Mouse (Mus musculus): Measurements from ENCODE around the gene Gbe1. TPM values are rescaled to one million over a fixed set of nuclear protein-coding genes. Genes with fewer than 3 reads are reported as not detected.

Gene Gbe1
- total RNA-seq, 2 experiments from 2014 or later = 39.0 to 40.8 TPM

DNA sequence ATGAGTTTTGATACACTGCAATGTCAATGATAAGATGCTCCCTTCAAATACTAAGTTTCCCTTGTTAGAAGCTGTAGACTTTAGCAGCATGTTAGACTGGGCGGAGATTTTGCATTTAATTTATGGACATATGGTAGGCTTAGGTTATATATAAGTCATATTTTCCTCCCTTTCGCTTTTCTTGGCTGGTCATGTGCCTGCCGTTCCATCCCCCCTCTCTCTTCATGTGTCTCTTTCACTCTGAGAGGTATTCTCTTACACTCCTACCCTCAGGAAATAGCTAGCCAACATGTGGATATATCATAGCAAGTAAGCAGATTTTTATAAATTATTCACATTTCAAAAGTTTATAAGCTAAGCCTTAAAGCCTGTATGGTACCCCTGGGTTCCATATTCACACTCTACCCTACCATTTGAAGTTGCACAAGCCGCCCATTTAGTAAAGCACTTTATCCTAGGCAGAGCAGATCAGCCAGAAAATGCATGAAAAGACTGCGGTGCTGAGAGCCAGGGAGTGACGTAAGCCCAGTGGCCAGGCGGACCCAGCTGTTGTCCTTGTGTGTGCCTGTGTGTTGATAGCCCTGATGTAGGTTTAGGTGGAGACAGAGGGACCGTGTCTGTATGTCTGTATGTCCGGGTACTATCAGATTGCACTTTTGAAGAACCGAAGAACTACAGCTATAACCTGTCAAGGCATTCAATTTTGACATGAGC lies 248.0 kb downstream of the Gbe1 start:
- intact Hi-C loops (cut with DNase I) = loop anchor here (10.0 kb wide), 1 partner anchor 247 kb away; the partner anchor contains the start of gene Gbe1
- DNase-seq = peak; percentile 70 to 76

DNA sequence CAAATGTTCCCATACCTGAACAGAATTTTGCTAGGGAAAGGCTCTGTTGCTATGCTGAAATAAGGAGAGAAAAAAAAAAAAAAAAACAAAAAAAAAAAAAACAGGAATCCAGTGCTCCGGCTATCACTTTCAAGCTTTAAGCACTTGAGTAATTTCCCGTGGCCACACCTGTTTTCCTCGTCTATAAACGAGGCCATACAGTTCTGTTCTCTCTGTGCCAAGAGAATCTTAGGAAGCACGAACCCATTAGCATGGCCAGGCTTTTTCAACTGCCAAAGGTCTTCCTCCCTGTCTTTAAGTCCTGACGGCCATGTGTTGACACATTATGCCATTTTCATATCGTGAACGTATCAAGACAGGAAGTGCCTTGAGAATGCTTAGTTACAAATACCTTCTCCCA lies 248.8 kb downstream of the Gbe1 start:
- no peak for DNase-seq
- intact Hi-C loops (cut with DNase I) = loop anchor here (10.0 kb wide), 1 partner anchor 248 kb away; the partner anchor contains the start of gene Gbe1

DNA sequence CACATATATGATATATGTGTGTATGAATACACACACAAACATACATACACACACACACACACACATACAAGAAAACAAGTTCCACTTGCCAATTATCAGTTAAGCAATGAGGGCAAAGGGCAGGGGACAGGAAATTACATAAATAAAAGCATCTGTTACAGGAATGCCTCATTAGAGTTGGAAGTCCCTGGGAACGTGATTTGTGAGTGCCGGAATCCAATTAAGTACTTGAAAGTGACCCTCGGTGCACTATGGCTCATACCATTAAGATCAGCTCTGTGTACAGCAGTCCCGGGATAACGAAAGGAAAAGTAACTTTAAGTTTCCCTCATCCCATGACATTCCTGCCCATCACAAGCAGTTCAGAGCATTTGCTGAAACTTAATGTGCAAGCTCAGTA lies 249.7 kb downstream of the Gbe1 start:
- intact Hi-C loops (cut with DNase I) = loop anchor here (10.0 kb wide), 1 partner anchor 249 kb away; the partner anchor contains the start of gene Gbe1
- DNase-seq = no peak

DNA sequence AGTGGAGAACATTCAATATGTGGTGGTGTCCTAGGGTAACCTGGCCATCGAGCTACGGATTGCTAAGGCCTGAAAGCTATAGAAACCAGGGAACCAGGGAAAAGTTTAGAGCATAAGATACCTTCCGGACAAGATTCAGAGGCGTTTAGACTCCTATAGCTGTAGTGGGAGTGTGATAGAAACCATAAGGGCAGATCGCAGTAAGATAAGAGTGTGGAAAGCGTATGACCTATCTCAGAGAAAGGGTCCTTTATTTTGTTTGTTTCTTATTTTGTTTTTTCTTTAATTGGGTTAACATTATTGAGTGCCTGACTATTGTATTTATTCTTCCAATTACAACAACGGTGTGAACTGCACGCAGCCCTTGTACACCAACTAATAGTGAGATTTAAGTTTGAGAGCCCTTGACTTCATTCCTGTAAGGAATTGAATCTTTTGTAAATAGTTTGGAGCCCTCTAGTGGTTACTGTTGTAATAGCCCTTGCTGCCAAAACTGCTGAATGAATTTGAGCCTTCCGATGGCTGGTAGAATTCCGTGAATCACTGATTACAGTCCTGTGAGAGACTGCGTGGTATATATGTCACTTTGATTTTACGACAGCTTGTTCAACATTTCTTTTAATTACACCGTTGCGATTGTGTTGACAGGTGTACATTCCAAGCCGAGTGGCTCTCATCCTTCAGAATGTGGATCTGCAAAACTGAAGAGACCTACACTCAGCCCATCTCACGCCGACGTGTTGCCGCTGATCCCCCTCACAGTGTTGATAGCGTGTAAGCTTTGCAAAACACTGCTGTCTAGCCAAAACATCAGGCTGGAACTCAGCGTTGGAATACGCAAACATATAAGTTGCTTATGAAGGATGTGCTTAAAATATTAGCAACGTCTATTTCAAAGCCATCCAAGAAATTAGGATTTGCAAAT lies 254.9 kb downstream of the Gbe1 start:
- DNase-seq = peak; percentile 10 to 50
- intact Hi-C loops (cut with DNase I) = loop anchor here (10.0 kb wide), 1 partner anchor 254 kb away; the partner anchor contains the start of gene Gbe1

DNA sequence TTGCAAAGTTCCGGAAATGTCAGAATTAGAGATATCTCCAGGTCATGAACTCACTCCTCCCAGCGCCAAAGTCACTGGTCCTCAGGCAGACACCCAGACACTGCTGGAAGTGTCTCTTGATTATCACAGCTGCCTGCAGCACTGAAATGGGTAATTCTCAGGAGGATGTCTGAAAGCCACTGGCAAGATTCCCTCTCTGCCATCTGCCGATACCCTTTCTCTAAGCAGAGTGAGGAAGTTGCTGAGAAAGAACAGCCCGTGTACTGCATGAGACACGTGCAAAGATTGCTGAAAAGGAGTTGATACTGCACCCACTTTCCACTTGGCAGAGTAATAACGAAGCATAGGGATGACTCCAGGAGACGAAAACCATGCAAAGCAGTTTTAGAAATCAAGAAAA lies 272.2 kb downstream of the Gbe1 start:
- intact Hi-C loops (cut with DNase I) = no loop called here
- DNase-seq = peak in 1 of 2 experiments; percentile 10

DNA sequence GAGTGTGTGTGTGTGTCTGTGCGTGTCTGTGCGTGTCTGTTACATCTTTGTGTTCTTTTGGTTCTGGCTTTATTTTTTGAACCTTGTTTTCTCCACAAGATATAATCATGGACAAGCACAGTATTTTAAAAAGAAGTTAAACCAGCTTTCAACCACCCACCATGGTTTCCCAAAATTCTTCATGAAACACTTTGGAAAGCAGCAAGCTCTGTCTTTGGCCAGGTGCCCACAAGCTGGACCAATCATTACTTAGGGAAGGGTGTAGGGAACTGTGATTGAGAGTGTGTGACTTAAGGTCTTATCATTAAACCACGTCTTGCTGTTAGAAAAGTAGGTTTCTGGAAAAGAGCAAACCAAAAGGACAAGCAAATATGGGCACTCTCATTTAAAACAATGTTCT lies 288.6 kb downstream of the Gbe1 start:
- no peak for DNase-seq
- intact Hi-C loops (cut with DNase I) = no loop called here

DNA sequence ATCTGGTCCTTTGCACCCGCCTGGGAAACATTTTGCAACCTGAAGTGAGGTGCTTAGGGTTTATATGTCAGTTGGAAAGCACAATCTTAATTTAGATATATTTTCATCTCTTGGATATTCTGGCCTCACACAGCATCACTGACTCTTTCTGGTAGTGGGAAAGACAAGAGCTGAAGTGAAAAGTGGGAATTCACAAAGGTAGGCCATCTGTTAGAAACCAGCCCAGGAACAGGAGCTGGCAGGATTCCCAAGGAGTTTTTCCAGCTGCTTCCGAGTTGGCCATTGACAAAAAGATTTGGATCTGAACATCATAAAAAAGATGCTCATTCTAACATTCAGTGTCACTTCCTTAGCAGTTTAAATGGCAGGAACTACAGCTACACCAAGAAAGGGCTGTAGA lies 294.6 kb downstream of the Gbe1 start:
- DNase-seq = no peak
- intact Hi-C loops (cut with DNase I) = no loop called here

DNA sequence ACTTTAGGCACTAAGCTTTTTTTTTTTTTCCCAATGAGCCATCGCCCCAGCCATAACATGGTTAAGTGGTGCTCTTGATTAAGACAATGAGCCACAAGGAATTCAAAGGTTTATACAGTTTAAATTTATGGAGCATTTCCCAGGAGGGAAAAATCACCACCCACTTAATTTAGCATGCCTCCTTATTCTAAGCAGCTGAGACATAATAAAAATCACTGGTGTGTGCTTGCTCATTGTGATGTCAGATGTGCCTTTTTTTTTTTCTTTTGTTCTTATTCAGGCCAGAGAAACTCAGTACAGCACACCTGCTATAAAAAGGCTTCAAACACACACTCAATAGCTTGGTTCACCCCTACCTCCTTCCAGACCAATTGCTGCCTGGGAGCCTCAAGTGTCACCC lies 303.9 kb downstream of the Gbe1 start:
- intact Hi-C loops (cut with DNase I) = no loop called here
- DNase-seq = no peak

DNA sequence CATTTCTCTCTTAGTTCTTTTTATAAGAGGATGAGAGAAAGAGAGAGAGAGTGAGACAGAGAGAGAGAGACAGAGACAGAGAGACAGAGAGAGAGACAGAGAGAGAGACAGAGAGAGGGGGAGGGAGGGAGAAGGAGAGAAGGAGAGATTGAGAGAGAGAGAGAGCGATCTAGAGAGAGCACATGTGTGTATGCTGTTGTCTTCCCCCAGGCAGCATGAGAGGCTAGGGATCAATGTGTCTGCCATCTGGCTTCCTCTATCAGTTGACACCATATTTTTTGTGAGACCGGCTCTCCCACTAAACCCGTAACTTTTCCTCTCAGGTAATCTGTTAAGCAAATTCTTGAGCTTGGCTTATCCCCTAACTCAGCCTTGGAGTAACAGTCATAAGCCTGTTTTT lies 304.4 kb downstream of the Gbe1 start:
- no peak for DNase-seq
- intact Hi-C loops (cut with DNase I) = no loop called here

Data from heart, postnatal 14 days (tissue).